Mouse (Mus musculus) hindbrain, embryonic 12.5 days (tissue): Measurements from ENCODE around the gene Acvr2b. TPM values are rescaled to one million over a fixed set of nuclear protein-coding genes. Genes with fewer than 3 reads are reported as not detected.

ENCODE experiments used
- ATAC-seq: fragments of 200-750 bp; cut with Nextera tagmentation; 2 replicates; pipeline ENCODE4 v1.8.0; 2017; ENCODE audit warnings: moderate TSS enrichment; ENCODE audit not compliant: low FRiP score
- H3K27ac ChIP-seq: fragments of 300-500 bp; sonication (generic); 2 replicates; pipeline ENCODE4 v1.5.1; 2016; ENCODE audit warnings: mild to moderate bottlenecking
- H3K27me3 ChIP-seq: fragments of 300-500 bp; sonication (generic); 2 replicates; pipeline ENCODE4 v1.6.1; 2016; ENCODE audit warnings: mild to moderate bottlenecking
- H3K36me3 ChIP-seq: fragments of 300-500 bp; sonication (generic); 2 replicates; pipeline ENCODE4 v1.6.1; 2016; ENCODE audit warnings: mild to moderate bottlenecking
- H3K4me1 ChIP-seq: fragments of 300-500 bp; sonication (generic); 2 replicates; pipeline ENCODE4 v1.6.1; 2016
- H3K4me2 ChIP-seq: fragments of 300-500 bp; sonication (generic); replicated peaks from 2 replicates; pipeline ENCODE4 v1.6.1; 2016; ENCODE audit warnings: mild to moderate bottlenecking
- H3K4me3 ChIP-seq: fragments of 300-500 bp; sonication (generic); 2 replicates; pipeline ENCODE4 v1.5.1; 2016; ENCODE audit warnings: mild to moderate bottlenecking
- H3K9ac ChIP-seq: fragments of 300-500 bp; sonication (generic); 2 replicates; pipeline ENCODE4 v1.6.1; 2016; ENCODE audit warnings: mild to moderate bottlenecking, moderate library complexity
- H3K9me3 ChIP-seq: fragments of 300-500 bp; sonication (generic); replicated peaks from 2 replicates; pipeline ENCODE4 v1.6.1; 2016; ENCODE audit warnings: mild to moderate bottlenecking
- WGBS: fragments of 180-500 bp; shearing (Covaris S2); methylation state at CpG from one replicate; pipeline ENCODE4 v1.1.7; 2016; 5-methylcytosine and 5-hydroxymethylcytosine counted together
- polyA plus RNA-seq: library from polyadenylated mRNA; unstranded; fragments of >200 nt; fragmentation: Nextera tagmentation; extraction: Ambion mirVana; gene quantifications from 2 replicates; pipeline ENCODE4 v1.2.1, GENCODE M21; 2016

Gene Acvr2b
- polyA plus RNA-seq, 1 experiment from 2014 or later: 97.4 TPM

DNA sequence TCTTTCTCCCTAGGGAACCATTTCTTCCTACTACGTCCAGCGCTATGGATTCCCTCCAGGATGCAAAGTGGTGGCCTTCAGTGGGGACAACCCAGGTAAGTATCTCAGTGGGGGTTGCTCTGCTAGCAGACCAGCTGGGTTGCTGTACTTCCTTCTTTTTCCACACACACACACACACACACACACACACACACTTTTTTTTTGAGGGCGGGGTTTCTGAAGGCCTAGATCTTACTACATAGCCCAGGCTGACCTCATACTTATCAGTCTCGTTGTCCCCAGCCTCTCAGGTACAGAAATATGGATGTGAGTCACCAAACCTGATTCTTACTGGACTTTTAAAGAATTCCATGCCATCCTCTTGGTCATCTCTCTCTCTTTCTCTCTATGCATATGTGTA is 23.7 kb upstream of the Acvr2b start:
- Histone ChIP-seq H3K4me2 (no peak overlapping the region), H3K36me3 (0 out of 2 replicates have a peak, but pooled peaks cover 4% of the 10 kb centered on the region), H3K4me1 (no peaks in the 10 kb centered on the region; the same call in 1 of the 2 replicates), H3K27ac (no peak overlapping the region), H3K9ac (no peak overlapping the region), H3K4me3 (no peak overlapping the region), H3K9me3 (no peaks in the 10 kb centered on the region), H3K27me3 (no peaks in the 10 kb centered on the region)
- WGBS: 94% methylated on average over 4 of the region's 4 CpGs
- no peak for ATAC-seq

- 0 out of 2 replicates have a peak, but pooled peaks cover 4% of the 10 kb centered on the region for H3K36me3 ChIP-seq
- no peaks in the 10 kb centered on the region for H3K4me1 ChIP-seq
- H3K9me3 ChIP-seq: no peaks in the 10 kb centered on the region
- no peak overlapping the region for H3K9ac ChIP-seq
- H3K27me3 ChIP-seq: no peaks in the 10 kb centered on the region
- no peak overlapping the region for H3K4me2 ChIP-seq
- 66% methylated on average over 6 of the region's 6 CpGs for WGBS
- no peak overlapping the region for H3K4me3 ChIP-seq
- no peak overlapping the region for H3K27ac ChIP-seq
- no peak for ATAC-seq
These were observed 19.3 kb upstream of the Acvr2b start for GRCm38 (mm10) chr9:119382603-119383002.

- ATAC-seq: no peak
- no peaks in the 10 kb centered on the region for H3K27me3 ChIP-seq
- no peak overlapping the region for H3K4me2 ChIP-seq
- no peaks in the 10 kb centered on the region for H3K4me1 ChIP-seq
- no peaks in the 10 kb centered on the region for H3K9me3 ChIP-seq
- WGBS: 52% methylated on average over 5 of the region's 5 CpGs
- no peak overlapping the region for H3K9ac ChIP-seq
- H3K27ac ChIP-seq: no peak overlapping the region
- no peaks in the 10 kb centered on the region for H3K36me3 ChIP-seq
- H3K4me3 ChIP-seq: no peak overlapping the region
These were observed 13.0 kb upstream of the Acvr2b start for GRCm38 (mm10) chr9:119388956-119389355.

GRCm38 (mm10) chr9:119390214-119390613 is 11.7 kb upstream of the Acvr2b start:
- H3K27ac ChIP-seq: no peak overlapping the region
- 86% methylated on average over 2 of the region's 2 CpGs for WGBS
- no peak for ATAC-seq
- H3K4me1 ChIP-seq: no peaks in the 10 kb centered on the region
- no peak overlapping the region for H3K4me3 ChIP-seq
- no peaks in the 10 kb centered on the region for H3K36me3 ChIP-seq
- no peaks in the 10 kb centered on the region for H3K9me3 ChIP-seq
- no peak overlapping the region for H3K4me2 ChIP-seq
- H3K27me3 ChIP-seq: no peaks in the 10 kb centered on the region
- no peak overlapping the region for H3K9ac ChIP-seq

DNA sequence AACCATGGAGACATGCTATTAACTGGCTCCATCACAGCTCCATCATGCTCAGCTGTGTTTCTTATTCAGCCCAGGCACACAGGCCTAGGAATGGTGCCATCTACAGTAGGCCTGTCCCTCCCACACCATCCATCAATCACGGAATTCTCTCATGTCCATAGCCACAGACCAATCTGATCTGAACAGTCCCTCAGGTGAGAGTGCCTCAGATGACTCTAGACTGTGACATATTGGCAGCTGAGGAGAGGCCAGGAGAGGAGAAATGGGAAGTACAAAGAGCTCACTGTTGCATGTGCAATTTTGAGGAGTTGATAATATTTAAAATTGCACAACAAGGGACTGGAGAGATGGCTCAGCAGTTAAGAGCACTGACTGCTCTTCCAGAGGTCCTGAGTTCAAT is 7.1 kb upstream of the Acvr2b start:
- Histone ChIP-seq H3K9me3 (no peaks in the 10 kb centered on the region), H3K36me3 (no peaks in the 10 kb centered on the region), H3K4me2 (no peak overlapping the region), H3K27me3 (no peaks in the 10 kb centered on the region), H3K4me3 (no peak overlapping the region), H3K4me1 (no peaks in the 10 kb centered on the region), H3K27ac (no peak overlapping the region), H3K9ac (no peak overlapping the region)
- no peak for ATAC-seq
- 90% methylated on average over 1 of the region's 1 CpGs for WGBS

DNA sequence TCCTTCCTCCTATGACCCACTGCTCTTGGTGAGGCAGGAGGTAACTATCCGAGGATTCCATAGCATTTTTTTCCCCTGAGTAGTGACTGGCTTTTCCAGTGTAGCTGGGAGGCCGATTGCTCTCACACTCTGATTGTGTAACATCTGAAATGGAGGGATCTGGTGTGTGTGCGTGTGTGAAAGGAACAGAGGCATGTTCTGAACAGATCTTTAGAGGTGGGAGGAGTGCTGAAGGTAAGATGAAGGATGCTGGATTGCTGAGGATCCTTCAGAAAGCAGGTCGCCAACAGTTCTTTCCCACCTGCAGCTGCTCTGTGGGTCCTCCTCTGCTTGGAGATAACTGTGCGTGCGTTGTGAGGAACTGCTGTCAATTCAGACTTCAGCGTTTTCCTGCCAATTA is 567 bp upstream of the Acvr2b start:
- no peaks in the 10 kb centered on the region for H3K9me3 ChIP-seq
- 6% methylated on average over 7 of the region's 7 CpGs for WGBS
- ATAC-seq: no peak; the same call in 1 of the 2 replicates
- H3K9ac ChIP-seq: peak overlapping the region; percentile 99
- peak overlapping the region; percentile 89 for H3K4me3 ChIP-seq
- H3K4me1 ChIP-seq: peaks cover 38% of the 10 kb centered on the region
- H3K4me2 ChIP-seq: peak overlapping the region; percentile 70
- H3K36me3 ChIP-seq: no peaks in the 10 kb centered on the region
- no peaks in the 10 kb centered on the region for H3K27me3 ChIP-seq
- peak overlapping the region; percentile 99; the same call in 1 of the 2 replicates for H3K27ac ChIP-seq

DNA sequence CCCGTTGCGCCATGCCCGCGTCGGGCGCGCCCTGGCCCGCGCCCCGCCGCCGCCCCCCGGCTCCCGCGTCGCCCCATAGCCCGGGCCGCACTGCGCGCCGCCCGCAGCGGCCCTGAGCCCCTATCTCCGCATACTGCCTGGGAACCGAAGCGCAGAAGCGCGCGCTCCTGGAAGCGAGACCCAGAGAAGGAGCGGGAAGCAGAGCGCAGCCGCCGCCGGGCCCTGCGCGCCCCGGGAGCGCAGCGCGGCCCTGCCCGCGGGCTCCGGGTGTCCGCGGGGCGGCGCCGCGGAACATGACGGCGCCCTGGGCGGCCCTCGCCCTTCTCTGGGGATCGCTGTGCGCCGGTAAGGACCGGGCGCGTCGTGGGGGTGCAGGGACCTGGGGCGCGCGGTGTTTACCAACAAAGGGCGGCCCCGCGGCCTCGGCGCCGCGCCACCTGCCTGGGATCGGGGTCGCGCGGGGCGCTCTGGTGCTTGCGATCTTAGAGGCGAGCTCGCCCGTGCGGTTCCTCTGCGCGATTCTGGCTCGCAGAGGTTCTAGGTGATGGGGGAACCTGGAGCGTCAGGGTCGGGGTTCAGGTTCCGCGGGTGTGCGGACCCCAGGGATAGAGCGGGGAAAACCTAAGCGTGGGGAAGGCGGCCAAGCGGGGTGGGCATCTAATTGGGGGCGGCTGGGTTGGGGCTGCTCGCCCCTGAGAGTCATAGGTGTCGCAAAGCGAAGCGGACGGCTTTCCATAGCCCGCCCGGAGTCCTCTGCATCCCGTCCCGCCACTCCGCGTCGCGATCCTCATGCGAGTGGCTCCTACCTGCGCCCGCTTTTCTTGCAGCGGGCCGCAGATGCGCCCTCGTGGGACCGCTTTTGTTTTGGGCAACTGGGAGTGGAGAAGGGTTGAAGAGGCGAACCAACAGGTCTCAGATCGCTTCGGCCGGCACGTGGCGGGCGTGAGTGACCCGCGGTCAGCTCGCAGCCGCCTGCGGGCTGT is 626 bp downstream of the Acvr2b start:
- Histone ChIP-seq H3K9ac (peak overlapping the region; percentile 99), H3K4me1 (peaks cover 44% of the 10 kb centered on the region), H3K4me3 (peak overlapping the region; percentile 89), H3K27ac (peak overlapping the region; percentile 99), H3K4me2 (peak overlapping the region; percentile 70), H3K36me3 (no peaks in the 10 kb centered on the region), H3K9me3 (no peaks in the 10 kb centered on the region), H3K27me3 (no peaks in the 10 kb centered on the region)
- peak; percentile 32 for ATAC-seq
- under 1% methylated on average over 121 of the region's 127 CpGs for WGBS

- Histone ChIP-seq H3K9me3 (no peaks in the 10 kb centered on the region), H3K4me2 (peak overlapping the region; percentile 70), H3K9ac (peak overlapping the region; percentile 99), H3K27me3 (no peaks in the 10 kb centered on the region), H3K4me3 (peak overlapping the region; percentile 89), H3K4me1 (peaks cover 51% of the 10 kb centered on the region), H3K36me3 (0 out of 2 replicates have a peak, but pooled peaks cover 3% of the 10 kb centered on the region), H3K27ac (peak overlapping the region; percentile 99)
- WGBS: under 1% methylated on average over 26 of the region's 26 CpGs
- peak; percentile 55; the same call in 1 of the 2 replicates for ATAC-seq
These were observed 1.3 kb downstream of the Acvr2b start for GRCm38 (mm10) chr9:119403236-119403641.

- WGBS: 64% methylated on average over 5 of the region's 5 CpGs
- peak overlapping the region; percentile 70 for H3K4me2 ChIP-seq
- H3K9ac ChIP-seq: peak overlapping the region; percentile 99
- no peaks in the 10 kb centered on the region for H3K9me3 ChIP-seq
- peak overlapping the region; percentile 89 for H3K4me3 ChIP-seq
- H3K27me3 ChIP-seq: no peaks in the 10 kb centered on the region
- H3K27ac ChIP-seq: no peak overlapping the region
- peaks cover 58% of the 10 kb centered on the region for H3K4me1 ChIP-seq
- H3K36me3 ChIP-seq: 0 out of 2 replicates have a peak, but pooled peaks cover 3% of the 10 kb centered on the region
- ATAC-seq: no peak
These were observed 2.2 kb downstream of the Acvr2b start for GRCm38 (mm10) chr9:119404090-119404489.

DNA sequence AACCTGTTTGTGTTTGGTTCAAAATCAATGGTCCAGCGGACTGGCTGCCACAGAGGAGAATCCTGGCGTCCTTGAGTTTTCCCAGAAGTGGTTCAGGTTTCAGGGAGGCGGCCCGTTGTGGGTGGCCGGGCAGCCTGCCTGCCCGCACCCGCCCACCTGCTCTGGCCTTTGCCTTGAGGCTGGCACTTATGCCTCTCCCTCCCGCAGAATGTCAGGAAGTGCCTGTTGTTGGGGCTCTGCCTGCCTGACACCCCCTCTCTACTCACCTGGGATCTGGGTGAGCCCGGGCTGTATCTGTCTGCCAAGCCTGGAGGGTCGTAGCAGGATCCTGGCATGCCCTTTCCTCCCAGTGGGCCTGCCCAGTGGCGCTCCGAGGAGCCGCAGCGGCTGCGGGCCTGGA is 6.0 kb downstream of the Acvr2b start:
- Histone ChIP-seq H3K36me3 (peaks cover 12% of the 10 kb centered on the region; the same call in 1 of the 2 replicates), H3K4me2 (no peak overlapping the region), H3K9ac (0 out of 2 replicates have a peak overlapping the region, but pooled peaks have one; percentile 18), H3K9me3 (peaks cover 6% of the 10 kb centered on the region; the same call in 1 of the 2 replicates), H3K27ac (no peak overlapping the region), H3K4me1 (peaks cover 50% of the 10 kb centered on the region), H3K4me3 (no peak overlapping the region), H3K27me3 (no peaks in the 10 kb centered on the region)
- WGBS: 70% methylated on average over 15 of the region's 15 CpGs
- ATAC-seq: no peak

GRCm38 (mm10) chr9:119408898-119409664 is 7.2 kb downstream of the Acvr2b start:
- Histone ChIP-seq H3K9me3 (peaks cover 6% of the 10 kb centered on the region; the same call in 1 of the 2 replicates), H3K4me3 (no peak overlapping the region), H3K9ac (no peak overlapping the region), H3K4me2 (no peak overlapping the region), H3K36me3 (peaks cover 12% of the 10 kb centered on the region; the same call in 1 of the 2 replicates), H3K27me3 (no peaks in the 10 kb centered on the region), H3K27ac (no peak overlapping the region), H3K4me1 (peaks cover 44% of the 10 kb centered on the region)
- no peak for ATAC-seq
- 83% methylated on average over 11 of the region's 11 CpGs for WGBS

- peaks cover 12% of the 10 kb centered on the region; the same call in 1 of the 2 replicates for H3K36me3 ChIP-seq
- H3K4me3 ChIP-seq: no peak overlapping the region
- no peaks in the 10 kb centered on the region for H3K27me3 ChIP-seq
- H3K4me1 ChIP-seq: peaks cover 36% of the 10 kb centered on the region
- peaks cover 6% of the 10 kb centered on the region; the same call in 1 of the 2 replicates for H3K9me3 ChIP-seq
- 78% methylated on average over 5 of the region's 5 CpGs for WGBS
- H3K27ac ChIP-seq: no peak overlapping the region
- no peak overlapping the region for H3K9ac ChIP-seq
- ATAC-seq: no peak
- no peak overlapping the region for H3K4me2 ChIP-seq
These were observed 7.9 kb downstream of the Acvr2b start for GRCm38 (mm10) chr9:119409864-119410263.
